Mouse (Mus musculus): ENCODE results near the gene Mast4. TPM values are rescaled to one million over a fixed set of nuclear protein-coding genes. Genes with fewer than 3 reads are reported as not detected.

Gene Mast4
- total RNA-seq, 2 experiments from 2014 or later: 48.4 to 58.4 TPM

- no peak for DNase-seq (ENCODE audit: low spot score in 2 of 2)
Observed at GRCm38 (mm10) chr13:102896322-102896721, 438.0 kb downstream of the Mast4 start.

GRCm38 (mm10) chr13:102895894-102896293 lies 438.4 kb downstream of the Mast4 start:
- DNase-seq (ENCODE audit: low spot score in 2 of 2): no peak

DNA sequence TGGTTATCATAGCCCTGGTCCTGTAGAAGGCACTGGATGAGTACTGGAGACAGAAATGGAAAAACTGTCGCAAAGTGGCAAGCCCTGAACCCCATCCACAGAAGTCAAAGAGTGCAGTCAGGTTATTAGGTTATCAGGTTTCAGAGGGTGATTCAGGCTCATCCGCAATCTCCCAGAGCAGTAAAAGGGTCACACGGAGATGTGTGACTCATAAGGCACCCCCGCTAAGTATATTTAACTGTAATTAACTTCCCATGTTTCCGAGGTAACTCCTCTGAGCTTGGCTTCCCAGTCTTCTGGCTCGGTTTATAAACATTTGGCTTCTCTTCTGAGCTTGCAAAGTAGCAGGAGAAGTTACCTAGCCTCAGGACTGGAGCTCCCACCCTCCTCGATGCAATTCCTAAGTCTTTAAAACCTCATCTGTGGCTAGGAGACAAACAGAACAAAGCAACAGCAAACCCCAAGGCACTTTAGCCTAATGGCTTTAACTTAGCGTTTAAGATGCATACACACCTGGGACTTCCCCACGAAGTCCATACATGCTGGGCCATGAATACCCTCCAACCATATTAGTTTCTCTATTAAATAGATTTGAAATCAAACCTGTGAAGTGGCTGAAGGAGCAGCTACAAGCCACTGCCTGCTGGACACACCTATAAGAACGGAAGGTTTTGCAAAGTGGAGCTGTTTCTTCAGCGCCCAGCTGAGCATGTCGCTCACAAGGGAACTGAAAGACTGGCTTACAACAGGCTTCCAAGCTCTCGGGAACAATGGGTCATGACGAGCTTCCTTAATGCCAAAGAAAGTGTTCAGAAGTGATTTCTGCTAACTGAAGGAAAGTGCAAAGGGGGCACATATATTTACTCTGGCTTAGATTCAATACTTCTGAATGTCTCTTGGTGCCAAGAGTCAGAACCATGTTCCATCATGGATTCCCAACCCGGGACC lies 439.7 kb downstream of the Mast4 start:
- no peak for DNase-seq (ENCODE audit: low spot score in 2 of 2)

- DNase-seq (ENCODE audit: low spot score in 2 of 2): no peak
Observed at GRCm38 (mm10) chr13:102892783-102893182, 441.5 kb downstream of the Mast4 start.

GRCm38 (mm10) chr13:102889989-102890388 lies 444.3 kb downstream of the Mast4 start:
- no peak for DNase-seq (ENCODE audit: low spot score in 2 of 2)

DNA sequence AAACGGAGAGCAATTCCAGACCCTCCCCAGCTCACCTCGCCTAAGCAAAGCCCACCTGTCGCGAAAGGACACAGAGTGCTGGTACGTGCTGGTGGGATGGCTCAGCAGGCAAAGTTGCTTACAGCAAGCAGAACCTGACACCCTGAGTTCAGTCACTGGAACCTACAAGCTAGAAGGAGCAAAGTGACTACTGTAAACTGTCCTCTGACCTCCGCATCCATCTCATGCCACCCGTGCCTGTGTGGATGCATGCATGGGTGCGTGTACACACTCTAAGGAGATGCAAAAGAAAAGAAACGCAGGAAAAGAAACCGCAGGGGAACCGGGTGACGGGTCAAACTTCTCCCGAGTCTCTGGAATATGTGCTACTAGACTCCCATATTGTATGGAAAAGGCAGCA lies 444.8 kb downstream of the Mast4 start:
- DNase-seq (ENCODE audit: low spot score in 2 of 2): no peak

DNA sequence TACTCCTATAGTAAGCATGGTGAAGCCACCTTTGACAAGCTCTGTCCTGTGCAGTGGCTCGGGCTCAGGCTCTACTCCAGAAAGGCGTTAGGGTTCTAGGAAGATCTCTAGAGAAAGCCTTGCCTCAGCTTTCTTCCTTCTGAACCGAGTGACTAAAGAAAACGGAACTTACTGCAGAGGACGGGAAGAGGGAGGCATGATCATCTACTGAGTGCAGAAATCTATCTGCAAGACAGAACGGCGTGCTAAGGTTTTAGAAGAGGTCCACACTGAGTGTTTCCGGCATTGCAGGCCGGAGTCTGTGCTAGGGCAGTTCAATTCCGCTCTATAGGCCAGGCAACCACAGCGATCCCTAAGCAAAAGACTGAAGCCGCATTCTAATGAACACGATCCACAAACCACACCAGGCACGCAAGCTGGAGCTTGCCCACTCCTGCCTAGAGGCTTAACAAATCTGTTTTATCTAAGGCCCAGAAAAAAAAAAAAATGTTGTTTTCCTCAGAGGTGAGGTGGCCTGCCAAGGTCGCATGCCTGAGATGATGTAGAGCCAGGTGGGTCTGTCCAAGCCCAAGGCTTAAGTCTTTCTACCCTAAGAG lies 445.3 kb downstream of the Mast4 start:
- no peak for DNase-seq (ENCODE audit: low spot score in 2 of 2)

GRCm38 (mm10) chr13:102888211-102888610 lies 446.1 kb downstream of the Mast4 start:
- DNase-seq (ENCODE audit: low spot score in 2 of 2): no peak

GRCm38 (mm10) chr13:102887534-102887933 lies 446.8 kb downstream of the Mast4 start:
- no peak for DNase-seq (ENCODE audit: low spot score in 2 of 2)

DNA sequence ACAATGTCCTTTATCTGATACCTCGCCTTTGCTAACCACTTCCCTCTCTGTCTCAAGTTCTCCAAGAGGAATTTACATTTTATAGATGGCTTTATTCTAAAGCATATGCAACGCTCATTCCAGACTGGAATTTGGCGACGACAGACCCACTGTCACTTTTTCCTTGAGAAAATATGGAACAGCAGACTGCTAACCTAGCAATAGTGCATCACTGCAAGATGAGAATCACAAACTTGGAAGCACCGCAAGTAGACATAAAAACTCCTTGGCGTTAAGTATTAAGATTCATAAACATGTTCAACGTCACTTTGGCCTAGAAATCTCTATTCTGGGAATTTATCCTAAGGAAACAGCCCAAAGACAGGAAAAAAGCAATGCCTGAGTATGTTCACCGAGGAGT lies 447.5 kb downstream of the Mast4 start:
- DNase-seq (ENCODE audit: low spot score in 2 of 2): no peak

- DNase-seq (ENCODE audit: low spot score in 2 of 2): no peak
Observed at GRCm38 (mm10) chr13:102886147-102886546, 448.1 kb downstream of the Mast4 start.

DNA sequence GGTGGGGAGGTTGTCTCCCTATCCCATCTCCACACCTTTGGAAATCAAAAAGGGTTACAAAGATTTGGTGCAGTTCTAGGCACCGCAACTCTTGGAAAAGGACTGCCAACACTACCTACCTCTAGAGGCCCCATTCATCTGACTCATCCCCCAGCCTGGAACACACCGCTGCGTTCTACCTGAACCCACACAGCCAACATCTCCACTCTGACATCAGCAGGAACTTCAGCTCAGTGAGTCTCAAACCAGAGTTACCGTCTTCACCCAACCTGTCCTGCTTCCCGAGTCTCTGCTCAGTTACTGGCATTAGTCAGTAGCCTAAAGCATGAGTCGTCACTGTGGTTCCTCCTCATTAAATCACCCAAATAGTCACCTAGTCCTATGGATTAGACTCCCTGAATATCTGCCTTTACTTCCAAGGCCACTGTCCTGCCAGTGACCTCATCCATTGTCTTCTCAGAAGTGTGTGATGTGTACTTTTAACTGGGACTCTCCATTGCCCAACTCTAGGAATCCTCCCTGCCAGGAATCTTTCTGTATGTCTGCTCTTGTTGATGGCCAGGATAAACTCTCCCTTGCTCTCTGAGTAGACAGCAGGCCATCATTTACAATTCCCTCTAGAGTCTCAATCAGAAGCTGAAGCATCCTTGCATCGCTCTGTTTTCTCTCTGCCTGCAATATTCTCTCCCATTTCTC lies 453.8 kb downstream of the Mast4 start:
- DNase-seq (ENCODE audit: low spot score in 2 of 2): no peak

DNA sequence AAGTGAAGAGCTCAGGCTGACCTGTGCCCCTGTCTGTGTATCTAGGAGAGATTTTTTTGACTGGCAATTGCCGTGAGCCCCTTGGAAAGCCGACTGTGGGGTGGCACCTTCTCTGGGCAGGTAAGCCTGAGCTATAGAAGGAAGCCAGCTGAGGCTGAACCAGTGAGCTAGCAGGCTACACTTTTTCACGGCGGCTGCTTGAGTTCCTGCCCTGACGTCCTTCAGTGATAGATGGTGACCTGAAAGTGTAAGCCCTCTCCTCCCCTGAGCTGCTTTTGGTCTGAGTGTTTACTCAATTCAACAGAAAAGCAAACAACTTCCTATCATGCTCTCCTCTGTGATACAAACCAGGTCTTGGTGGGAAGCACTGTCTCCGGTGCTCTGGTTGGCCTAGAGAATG lies 455.7 kb downstream of the Mast4 start:
- no peak for DNase-seq (ENCODE audit: low spot score in 2 of 2)

DNA sequence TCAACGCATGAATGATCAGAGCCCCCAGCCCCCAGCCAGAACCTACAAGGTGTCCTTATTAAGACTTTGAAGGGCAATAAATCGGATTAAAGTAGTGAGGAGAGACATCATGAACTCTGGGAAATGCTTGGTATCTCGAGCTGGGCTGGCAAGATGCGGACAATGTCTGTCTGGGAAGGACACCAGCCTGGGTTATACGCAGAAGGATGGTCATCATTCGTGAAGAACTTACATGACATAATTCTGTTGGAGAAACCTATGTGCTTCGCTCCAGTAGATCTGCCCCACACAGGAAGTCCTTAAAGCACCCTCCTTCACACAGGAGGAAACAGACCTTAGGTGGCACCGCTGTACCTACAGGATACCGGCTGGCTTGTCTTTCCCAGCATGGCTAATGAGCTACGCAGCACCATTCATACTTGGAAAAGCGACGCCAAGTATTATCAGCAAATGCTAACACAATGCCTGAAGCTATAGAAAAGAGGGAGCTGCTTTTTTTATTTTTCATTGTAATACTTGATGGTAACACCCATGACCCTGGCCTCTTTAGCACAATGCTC lies 456.5 kb downstream of the Mast4 start:
- DNase-seq (ENCODE audit: low spot score in 2 of 2): no peak

GRCm38 (mm10) chr13:102877154-102877553 lies 457.1 kb downstream of the Mast4 start:
- DNase-seq (ENCODE audit: low spot score in 2 of 2): no peak

DNA sequence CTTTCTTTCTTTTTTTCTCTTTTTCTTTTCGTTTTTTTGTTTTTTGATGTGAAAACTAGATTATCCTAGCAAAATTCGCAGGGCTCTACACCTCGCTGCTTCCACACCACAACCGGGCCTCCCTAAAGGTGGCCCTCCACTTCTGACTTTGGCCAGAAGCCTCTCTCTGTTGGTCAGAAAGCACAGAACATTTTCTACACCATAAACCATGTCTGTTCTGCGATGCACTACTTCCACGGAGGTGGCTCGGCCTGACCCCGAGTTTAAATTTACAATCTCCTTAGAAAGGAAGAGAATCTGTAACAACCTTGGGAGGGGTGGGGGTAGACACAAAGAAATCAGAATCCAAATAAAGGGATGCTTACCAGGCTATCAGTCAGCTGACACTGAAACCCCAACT lies 458.8 kb downstream of the Mast4 start:
- no peak for DNase-seq (ENCODE audit: low spot score in 2 of 2)

DNA sequence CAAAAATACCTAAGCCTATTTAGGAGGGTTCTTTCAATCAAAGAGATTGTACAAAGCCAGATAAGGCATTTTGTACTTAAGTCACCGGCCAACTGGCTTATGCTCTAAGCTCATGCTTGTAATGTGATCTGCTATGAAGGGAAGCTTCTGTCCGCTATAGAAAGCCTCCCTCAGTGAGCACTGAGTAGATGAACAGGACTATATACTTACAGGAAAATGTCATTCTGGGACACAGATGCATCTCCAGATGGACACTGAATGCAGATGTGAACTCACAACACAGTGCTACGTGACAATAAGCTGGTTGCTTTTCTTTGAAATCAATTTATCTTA lies 459.2 kb downstream of the Mast4 start:
- no peak for DNase-seq (ENCODE audit: low spot score in 2 of 2)

DNA sequence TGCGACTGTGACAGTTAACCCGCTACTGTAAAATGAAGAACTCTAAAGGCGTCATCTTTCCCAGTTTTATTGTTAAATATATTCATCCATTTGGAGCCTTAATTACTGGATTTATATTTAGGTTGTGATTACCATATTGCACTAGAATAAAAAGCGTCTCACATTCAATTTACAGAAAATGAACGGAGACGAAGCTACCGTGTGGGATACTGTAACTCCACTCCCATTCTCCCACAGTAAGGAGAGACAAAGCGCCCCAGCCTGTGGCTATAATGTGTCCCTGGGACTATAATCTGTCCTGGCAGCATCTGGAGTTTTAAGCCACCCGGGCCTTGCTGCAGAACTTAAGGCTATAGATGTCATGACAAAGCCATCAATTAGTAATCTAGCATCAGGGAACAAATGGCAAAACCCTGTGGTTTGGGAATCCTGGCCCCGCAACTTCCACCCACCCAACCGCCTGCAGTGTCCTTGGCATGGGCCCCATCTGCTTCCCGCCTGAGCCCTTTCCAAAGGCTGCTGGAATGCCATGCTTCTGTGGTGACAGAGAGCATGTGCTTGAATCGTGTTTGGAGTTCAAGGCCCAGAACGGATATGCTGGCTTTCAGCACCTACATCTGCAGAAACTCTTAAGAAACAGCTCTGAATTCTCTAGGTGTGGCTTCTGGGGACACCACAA lies 459.7 kb downstream of the Mast4 start:
- DNase-seq (ENCODE audit: low spot score in 2 of 2): peak; percentile 69 to 82

- no peak for DNase-seq (ENCODE audit: low spot score in 2 of 2)
Observed at GRCm38 (mm10) chr13:102873412-102874016, 460.8 kb downstream of the Mast4 start.

DNA sequence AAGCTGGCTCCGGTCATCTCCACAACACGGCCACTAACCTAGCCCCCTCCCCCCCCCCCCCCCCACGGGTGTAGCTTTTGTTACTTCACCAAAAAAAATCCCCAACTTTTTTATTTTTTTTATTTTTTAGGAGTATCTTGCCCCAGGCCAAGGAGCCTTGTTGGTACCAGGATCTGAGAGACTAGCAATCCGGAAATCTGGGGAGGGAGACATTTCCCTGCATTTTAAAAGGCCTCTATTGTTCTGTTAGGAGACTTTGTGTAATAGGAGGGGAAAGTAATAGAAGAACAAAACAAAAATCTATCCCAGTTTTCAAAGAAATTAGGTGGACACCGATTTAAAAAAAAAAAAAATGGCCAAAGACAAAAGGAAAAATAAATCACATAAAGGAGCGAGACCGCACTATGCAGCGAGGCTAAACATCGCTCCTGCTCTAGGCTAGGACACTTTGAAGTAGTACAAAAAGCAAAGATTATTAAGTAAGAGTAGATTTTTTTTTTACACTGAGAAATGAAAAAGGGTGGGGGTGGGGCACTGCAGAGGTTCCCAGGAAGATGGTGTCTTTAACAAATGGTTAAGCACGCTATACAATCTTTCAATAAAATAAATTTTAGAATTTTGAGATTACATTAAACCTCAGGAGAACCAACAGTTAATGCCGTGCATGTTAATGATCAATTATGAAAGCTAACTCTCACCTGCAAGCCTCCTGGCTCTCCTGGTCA lies 462.8 kb downstream of the Mast4 start:
- no peak for DNase-seq (ENCODE audit: low spot score in 2 of 2)

All from layer of hippocampus, postnatal 14 days (tissue).